Mouse (Mus musculus) megakaryocyte, embryonic 14.5 days (primary cell): Measurements from ENCODE around the gene Vwa7. TPM values are rescaled to one million over a fixed set of nuclear protein-coding genes. Genes with fewer than 3 reads are reported as not detected.

ENCODE experiments used
- H3K27me3 ChIP-seq: replicated peaks from 2 replicates; pipeline ENCODE3; 2012; ENCODE audit warnings: inconsistent platforms
- H3K36me3 ChIP-seq: replicated peaks from 2 replicates; pipeline ENCODE3; 2012; ENCODE audit warnings: low read length, inconsistent platforms, mixed read lengths
- H3K4me1 ChIP-seq: 2 replicates; pipeline ENCODE4 v1.6.1; 2012; ENCODE audit warnings: inconsistent platforms
- H3K4me3 ChIP-seq: replicated peaks from 2 replicates; pipeline ENCODE3; 2012; ENCODE audit warnings: moderate library complexity, mild to moderate bottlenecking, inconsistent platforms
- H3K9me3 ChIP-seq: 2 replicates; pipeline ENCODE4 v1.6.1; 2012; ENCODE audit warnings: inconsistent platforms
- FLI1 ChIP-seq: IDR thresholded peaks from 2 replicates; pipeline ENCODE4 v1.6.1; 2012; ENCODE audit warnings: low read length, inconsistent platforms, mixed read lengths
- GATA1 ChIP-seq: IDR thresholded peaks from 3 replicates; pipeline ENCODE4 v1.6.1; 2012; ENCODE audit warnings: mixed read lengths, low read length, inconsistent platforms, borderline replicate concordance
- polyA plus RNA-seq: library from polyadenylated mRNA; stranded (reverse); fragments of >175 nt; gene quantifications from 2 replicates; pipeline ENCODE4 v1.2.3, GENCODE M21; 2012; ENCODE audit warnings: low replicate concordance; ENCODE audit not compliant: insufficient read depth

The Vwa7 gene
- polyA plus RNA-seq, 1 experiment, result 0.40 TPM

GRCm38 (mm10) chr17:35064378-35064877 lies 48.0 kb downstream of the Vwa7 start:
- peak overlapping the region; percentile 94 for H3K4me3 ChIP-seq
- H3K9me3 ChIP-seq, result no peaks in the 10 kb centered on the region
- peaks cover 66% of the 10 kb centered on the region for H3K36me3 ChIP-seq
- peaks cover 96% of the 10 kb centered on the region for H3K4me1 ChIP-seq
- TF ChIP-seq FLI1, result no peak
- H3K27me3 ChIP-seq, result peaks cover 15% of the 10 kb centered on the region

GRCm38 (mm10) chr17:35064951-35065947 lies 48.9 kb downstream of the Vwa7 start, which contains the start of gene Ly6g6c:
Gene Ly6g6c, plus strand, starts transcription at chr17:35065388.
- H3K27me3 ChIP-seq, result peaks cover 16% of the 10 kb centered on the region
- H3K9me3 ChIP-seq, result no peaks in the 10 kb centered on the region
- H3K4me3 ChIP-seq, result peak within 1 kb of the TSS; percentile 94
- H3K36me3 ChIP-seq, result peaks cover 68% of the 10 kb centered on the region
- H3K4me1 ChIP-seq, result peaks cover 96% of the 10 kb centered on the region
- no peak for TF ChIP-seq FLI1
- TF ChIP-seq GATA1, result no peak

- H3K9me3 ChIP-seq, result no peaks in the 10 kb centered on the region
- H3K27me3 ChIP-seq, result peaks cover 16% of the 10 kb centered on the region
- TF ChIP-seq GATA1, result 0 out of 3 replicates have a peak, but pooled peaks have one; percentile 17
- no peak for TF ChIP-seq FLI1
- H3K4me3 ChIP-seq, result peak within 1 kb of the TSS; percentile 94
- peaks cover 96% of the 10 kb centered on the region for H3K4me1 ChIP-seq
- peaks cover 68% of the 10 kb centered on the region for H3K36me3 ChIP-seq
These were observed 49.7 kb downstream of the Vwa7 start, which contains the start of gene Mpig6b for GRCm38 (mm10) chr17:35066084-35066483. Gene Mpig6b, minus strand, starts transcription at chr17:35066184.

GRCm38 (mm10) chr17:35068213-35068914 lies 52.0 kb downstream of the Vwa7 start:
- H3K27me3 ChIP-seq, result peaks cover 16% of the 10 kb centered on the region
- H3K36me3 ChIP-seq, result peaks cover 69% of the 10 kb centered on the region
- TF ChIP-seq FLI1 (no peak), GATA1 (no peak)

GRCm38 (mm10) chr17:35070556-35071229 lies 54.3 kb downstream of the Vwa7 start:
- Histone ChIP-seq H3K4me3 (no peak overlapping the region), H3K27me3 (peaks cover 16% of the 10 kb centered on the region), H3K36me3 (peaks cover 65% of the 10 kb centered on the region), H3K9me3 (0 out of 2 replicates have a peak, but pooled peaks cover 3% of the 10 kb centered on the region), H3K4me1 (peaks cover 91% of the 10 kb centered on the region)
- no peak for TF ChIP-seq FLI1
- TF ChIP-seq GATA1, result no peak

More at GRCm38 (mm10) chr17:35068213-35068914, 52.0 kb downstream of the Vwa7 start:
- Histone ChIP-seq H3K9me3 (no peaks in the 10 kb centered on the region), H3K4me1 (peaks cover 96% of the 10 kb centered on the region), H3K4me3 (peak overlapping the region; percentile 34)

- Histone ChIP-seq H3K4me1 (peaks cover 91% of the 10 kb centered on the region), H3K27me3 (peaks cover 14% of the 10 kb centered on the region), H3K9me3 (0 out of 2 replicates have a peak, but pooled peaks cover 3% of the 10 kb centered on the region), H3K4me3 (no peak overlapping the region), H3K36me3 (peaks cover 71% of the 10 kb centered on the region)
- no peak for TF ChIP-seq GATA1
- no peak for TF ChIP-seq FLI1
These were observed 55.1 kb downstream of the Vwa7 start for GRCm38 (mm10) chr17:35071454-35071853.

- TF ChIP-seq FLI1 (no peak), GATA1 (no peak)
- H3K4me1 ChIP-seq, result peaks cover 91% of the 10 kb centered on the region
- H3K27me3 ChIP-seq, result peaks cover 4% of the 10 kb centered on the region
- 0 out of 2 replicates have a peak, but pooled peaks cover 3% of the 10 kb centered on the region for H3K9me3 ChIP-seq
- H3K4me3 ChIP-seq, result peak overlapping the region; percentile 42
- peaks cover 77% of the 10 kb centered on the region for H3K36me3 ChIP-seq
These were observed 57.7 kb downstream of the Vwa7 start for GRCm38 (mm10) chr17:35074097-35074496.

Other genes starting within 250 kb of the Vwa7 start
- not detected in 2 replicates for gene Cyp21a1, start 212.0 kb upstream of the Vwa7 start, polyA plus RNA-seq
- gene Stk19, start 179.6 kb upstream of the Vwa7 start, polyA plus RNA-seq, result 44.3 and 85.0 TPM in 2 replicates
- gene Dxo, start 179.6 kb upstream of the Vwa7 start, polyA plus RNA-seq, result 61.9 and 137 TPM in 2 replicates
- gene Skiv2l, start 166.4 kb upstream of the Vwa7 start, polyA plus RNA-seq, result 25.1 and 27.6 TPM in 2 replicates
- gene Nelfe, start 166.2 kb upstream of the Vwa7 start, polyA plus RNA-seq, result 67.5 and 220 TPM in 2 replicates
- gene Cfb, start 154.1 kb upstream of the Vwa7 start, polyA plus RNA-seq, result 0.54 TPM in 1 of 2 replicates, not detected in the other
- 6.7 and 15.4 TPM in 2 replicates for gene Zbtb12, start 137.1 kb upstream of the Vwa7 start, polyA plus RNA-seq
- gene Gm20547, start 134.5 kb upstream of the Vwa7 start, polyA plus RNA-seq, result not detected in 2 replicates
- gene C2, start 118.3 kb upstream of the Vwa7 start, polyA plus RNA-seq, result 3.0 and 6.0 TPM in 2 replicates
- 356 and 543 TPM in 2 replicates for gene Ehmt2, start 118.1 kb upstream of the Vwa7 start, polyA plus RNA-seq
- gene Slc44a4, start 102.1 kb upstream of the Vwa7 start, polyA plus RNA-seq, result not detected in 2 replicates
- gene Neu1, start 85.3 kb upstream of the Vwa7 start, polyA plus RNA-seq, result 12.4 and 41.3 TPM in 2 replicates
- 4.5 and 7.2 TPM in 2 replicates for gene Hspa1b, start 57.3 kb upstream of the Vwa7 start, polyA plus RNA-seq
- gene Gm20481, start 46.7 kb upstream of the Vwa7 start, polyA plus RNA-seq, result not detected in 2 replicates
- 1.5 and 2.0 TPM in 2 replicates for gene Hspa1a, start 44.4 kb upstream of the Vwa7 start, polyA plus RNA-seq
- gene Hspa1l, start 43.9 kb upstream of the Vwa7 start, polyA plus RNA-seq, result not detected in 2 replicates
- 64.3 and 95.0 TPM in 2 replicates for gene Lsm2, start 34.7 kb upstream of the Vwa7 start, polyA plus RNA-seq
- gene Vars, start 15.6 kb upstream of the Vwa7 start, polyA plus RNA-seq, result 188 and 650 TPM in 2 replicates
- gene Sapcd1, start 11.4 kb downstream of the Vwa7 start, polyA plus RNA-seq, result 4.1 and 5.4 TPM in 2 replicates
- 10.5 and 10.9 TPM in 2 replicates for gene Msh5, start 30.2 kb downstream of the Vwa7 start, polyA plus RNA-seq
- 244 and 373 TPM in 2 replicates for gene Clic1, start 33.4 kb downstream of the Vwa7 start, polyA plus RNA-seq
- 30.5 and 36.5 TPM in 2 replicates for gene Ddah2, start 42.5 kb downstream of the Vwa7 start, polyA plus RNA-seq
- gene Ly6g6c, start 48.8 kb downstream of the Vwa7 start, polyA plus RNA-seq, result 14.8 and 15.5 TPM in 2 replicates
- 53.5 and 66.3 TPM in 2 replicates for gene Mpig6b, start 49.6 kb downstream of the Vwa7 start, polyA plus RNA-seq
- not detected in 2 replicates for gene Ly6g6e, start 60.3 kb downstream of the Vwa7 start, polyA plus RNA-seq
- 79.9 and 106 TPM in 2 replicates for gene Ly6g6d, start 61.5 kb downstream of the Vwa7 start, polyA plus RNA-seq
- gene Ly6g6f, start 69.0 kb downstream of the Vwa7 start, polyA plus RNA-seq, result 517 and 745 TPM in 2 replicates
- gene Abhd16a, start 72.7 kb downstream of the Vwa7 start, polyA plus RNA-seq, result 211 and 290 TPM in 2 replicates
- gene Ly6g5c, start 91.7 kb downstream of the Vwa7 start, polyA plus RNA-seq, result not detected in 2 replicates
- 0.23 TPM in 1 of 2 replicates, not detected in the other for gene Ly6g5b, start 98.8 kb downstream of the Vwa7 start, polyA plus RNA-seq
- gene Gpank1, start 104.9 kb downstream of the Vwa7 start, polyA plus RNA-seq, result 46.5 and 57.4 TPM in 2 replicates
- gene Csnk2b, start 105.5 kb downstream of the Vwa7 start, polyA plus RNA-seq, result 75.6 and 82.2 TPM in 2 replicates
- gene D17H6S53E, start 109.8 kb downstream of the Vwa7 start, polyA plus RNA-seq, result 3.2 and 6.1 TPM in 2 replicates
- gene Apom, start 115.5 kb downstream of the Vwa7 start, polyA plus RNA-seq, result not detected in 2 replicates
- gene Bag6, start 118.6 kb downstream of the Vwa7 start, polyA plus RNA-seq, result 613 and 1,584 TPM in 2 replicates
- 1,080 and 3,273 TPM in 2 replicates for gene Prrc2a, start 148.3 kb downstream of the Vwa7 start, polyA plus RNA-seq
- gene Aif1, start 159.5 kb downstream of the Vwa7 start, polyA plus RNA-seq, result 2.5 and 22.3 TPM in 2 replicates
- 5.9 and 24.8 TPM in 2 replicates for gene Lst1, start 171.9 kb downstream of the Vwa7 start, polyA plus RNA-seq
- gene Ltb, start 177.9 kb downstream of the Vwa7 start, polyA plus RNA-seq, result 12.1 TPM in 1 of 2 replicates, not detected in the other
- gene Tnf, start 185.4 kb downstream of the Vwa7 start, polyA plus RNA-seq, result 2.9 and 3.5 TPM in 2 replicates
- gene Lta, start 188.8 kb downstream of the Vwa7 start, polyA plus RNA-seq, result 0.85 TPM in 1 of 2 replicates, not detected in the other
- not detected in 2 replicates for gene Gm16181, start 204.3 kb downstream of the Vwa7 start, polyA plus RNA-seq
- gene Atp6v1g2, start 217.1 kb downstream of the Vwa7 start, polyA plus RNA-seq, result 0.86 TPM in 1 of 2 replicates, not detected in the other
- 31.8 and 57.1 TPM in 2 replicates for gene Nfkbil1, start 219.2 kb downstream of the Vwa7 start, polyA plus RNA-seq
- gene Ddx39b, start 225.2 kb downstream of the Vwa7 start, polyA plus RNA-seq, result 83.5 and 158 TPM in 2 replicates
- 170 and 362 TPM in 2 replicates for gene H2-D1, start 246.2 kb downstream of the Vwa7 start, polyA plus RNA-seq